Mouse (Mus musculus) forelimb bud, embryonic 11.5 days (tissue): ENCODE data around the gene Rec8.

Source experiments
- DNase-seq: peaks from one replicate; pipeline ENCODE4 v3.0.0-alpha.2; 2012; ENCODE audit warnings: low read depth, low spot score

Rec8 gene

DNA sequence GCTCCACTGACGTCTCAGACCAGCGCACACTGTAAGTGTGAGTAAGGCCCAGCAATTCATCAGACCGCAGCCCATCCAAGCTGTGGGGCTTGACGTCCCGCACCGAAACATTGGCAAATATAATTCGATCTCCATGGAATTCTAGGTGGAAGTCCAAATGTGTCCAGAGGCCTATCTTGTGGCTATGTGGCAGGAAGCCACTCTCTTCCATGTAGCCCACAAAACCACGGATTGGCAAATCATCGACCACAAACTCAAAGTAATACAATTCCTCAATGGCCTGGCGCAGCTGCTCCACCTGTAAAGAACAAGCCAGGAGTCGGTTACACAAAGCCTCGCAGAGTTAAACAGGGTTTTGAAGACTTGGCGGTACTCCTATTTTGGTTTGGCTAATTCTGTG lies 23.5 kb downstream of the Rec8 start:
- DNase-seq, result no peak

DNA sequence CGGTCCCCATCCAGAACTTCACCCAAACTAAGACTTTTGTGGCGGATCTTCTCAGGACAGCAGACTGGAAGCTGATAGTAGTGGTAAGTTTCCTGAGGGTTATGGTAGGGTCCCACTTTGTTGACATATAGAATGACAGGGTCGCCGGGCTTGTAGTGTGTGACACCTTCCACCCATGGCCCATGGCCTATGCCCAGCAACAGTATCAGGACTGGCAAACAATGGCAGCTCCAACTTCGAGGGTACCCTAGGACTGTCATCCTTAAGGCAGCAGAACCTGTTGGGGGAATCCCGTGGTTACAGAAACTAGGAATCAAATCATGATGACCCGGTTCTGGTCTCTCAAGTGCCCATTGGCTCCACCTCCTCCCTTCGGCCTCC lies 24.8 kb downstream of the Rec8 start:
- DNase-seq, result no peak

GRCm38 (mm10) chr14:55643060-55643907 lies 25.4 kb downstream of the Rec8 start, which contains the start of gene Tm9sf1:
TSS of gene Tm9sf1 (minus strand) at chr14:55643806.
- DNase-seq, result peak; percentile 64

- no peak for DNase-seq
These were observed 26.5 kb downstream of the Rec8 start for GRCm38 (mm10) chr14:55644261-55644888.

DNA sequence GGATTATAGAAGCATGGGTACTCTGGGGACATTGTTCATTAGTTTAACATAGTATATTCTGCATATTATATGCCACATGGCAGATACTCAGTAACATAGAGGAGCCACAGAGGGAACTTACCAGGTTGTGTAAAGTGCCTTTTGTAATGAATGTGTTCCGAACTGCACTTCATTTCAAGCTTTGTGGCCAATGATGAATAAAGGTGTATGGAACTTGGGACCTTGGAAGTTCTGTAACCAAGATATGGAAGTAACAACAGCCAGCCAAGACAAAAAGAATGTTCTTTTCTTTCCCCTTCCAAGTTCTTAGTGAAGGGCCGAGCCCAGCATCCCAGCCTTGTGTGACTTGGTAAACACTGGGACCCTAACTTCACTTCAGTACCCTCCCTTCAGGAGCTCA lies 32.0 kb downstream of the Rec8 start, which contains the start of gene Tssk4:
Tssk4 (plus strand) TSS at position 301 of the 400 bp plus-strand sequence.
- DNase-seq, result no peak

DNA sequence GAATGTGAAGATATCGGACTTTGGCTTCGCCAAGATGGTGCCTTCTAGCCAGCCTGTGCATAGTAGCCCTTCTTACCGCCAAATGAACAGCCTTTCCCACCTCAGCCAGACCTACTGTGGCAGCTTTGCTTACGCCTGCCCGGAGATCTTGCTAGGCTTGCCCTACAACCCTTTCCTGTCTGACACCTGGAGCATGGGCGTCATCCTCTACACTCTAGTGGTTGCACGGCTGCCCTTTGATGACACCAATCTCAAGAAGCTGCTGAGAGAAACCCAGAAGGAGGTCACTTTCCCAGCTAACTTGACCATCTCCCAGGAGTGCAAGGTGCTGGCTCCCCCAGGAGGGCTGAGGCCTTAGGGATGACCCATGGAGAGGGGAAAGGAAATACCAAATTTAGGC lies 33.7 kb downstream of the Rec8 start:
- no peak for DNase-seq

DNA sequence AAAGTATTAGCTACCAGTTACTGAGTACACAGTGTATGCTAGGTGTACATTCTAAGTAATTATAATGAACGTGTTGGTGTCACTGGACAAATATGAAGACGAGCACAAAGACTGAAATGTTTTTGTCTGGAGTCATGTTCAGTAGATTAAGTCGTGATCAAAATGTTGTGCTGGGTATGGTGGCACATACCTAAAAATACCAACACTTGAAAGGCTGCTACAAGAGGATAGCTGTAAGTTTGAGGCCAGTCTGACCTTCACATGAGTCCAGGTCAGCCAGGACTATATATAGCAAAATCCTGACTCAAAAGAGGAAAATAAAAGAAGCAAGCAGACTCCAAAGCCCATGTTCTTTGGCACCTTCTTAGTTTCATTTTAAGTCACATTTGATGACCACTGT lies 39.1 kb downstream of the Rec8 start:
- DNase-seq, result no peak

DNA sequence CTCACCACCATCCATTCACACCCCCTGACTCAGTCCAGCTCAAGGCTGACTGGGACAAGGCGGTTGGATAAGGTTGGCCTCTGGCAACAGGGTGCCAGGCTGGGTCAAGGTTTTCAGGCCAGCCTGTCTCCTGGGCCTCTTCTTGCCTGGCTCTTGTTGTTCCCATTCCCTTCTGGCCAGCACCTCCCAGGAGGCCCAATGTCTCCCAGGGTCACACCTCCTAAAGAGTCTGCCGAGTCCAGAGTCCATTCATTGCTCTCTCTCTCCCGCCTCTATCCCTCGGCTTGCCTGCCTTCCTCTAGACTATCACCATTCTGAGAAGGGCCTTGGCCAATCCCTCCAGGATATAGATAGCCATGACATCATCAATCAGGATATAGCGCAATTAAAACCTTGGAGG lies 40.2 kb downstream of the Rec8 start:
- DNase-seq, result no peak

GRCm38 (mm10) chr14:55659960-55660573 lies 42.2 kb downstream of the Rec8 start, which contains the start of gene Mdp1:
TSS of gene Mdp1 (minus strand) at chr14:55660508.
- DNase-seq, result peak; percentile 80

- no peak for DNase-seq
These were observed 42.8 kb downstream of the Rec8 start for GRCm38 (mm10) chr14:55660636-55661035.

- DNase-seq, result no peak
These were observed 53.6 kb downstream of the Rec8 start for GRCm38 (mm10) chr14:55671486-55671832.

- DNase-seq, result peak; percentile 94
These were observed 54.2 kb downstream of the Rec8 start, which contains the start of the genes Gmpr2 and Nedd8 for GRCm38 (mm10) chr14:55671833-55672740. TSS of gene Gmpr2 (plus strand) at chr14:55671941. TSS of gene Nedd8 (minus strand) at chr14:55672124.

DNA sequence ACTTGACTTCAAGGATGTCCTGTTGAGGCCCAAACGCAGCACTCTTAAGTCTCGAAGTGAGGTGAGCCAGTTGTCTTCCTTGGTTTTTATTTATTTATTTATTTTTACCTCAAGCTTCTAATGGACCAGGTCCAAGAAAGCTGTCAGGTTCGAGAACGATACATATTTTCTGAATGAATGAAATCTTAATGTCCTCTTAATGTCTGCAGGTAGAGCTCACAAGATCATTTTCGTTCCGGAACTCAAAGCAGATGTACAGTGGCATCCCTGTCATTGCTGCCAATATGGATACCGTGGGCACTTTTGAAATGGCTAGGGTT lies 54.9 kb downstream of the Rec8 start:
- no peak for DNase-seq
